Mouse (Mus musculus) urinary bladder, postnatal 4 days (tissue): Measurements from ENCODE around the gene Pms2.
A peak's percentile ranks its signal among the peaks of the same experiment; 100 is the strongest.

Experiments used
- DNase-seq, 2 experiments: peaks; one replicate each; pipeline ENCODE4 v3.0.0; 2021 to 2022; ENCODE audit warnings: low spot score in 2 of 2

Pms2 gene

DNA sequence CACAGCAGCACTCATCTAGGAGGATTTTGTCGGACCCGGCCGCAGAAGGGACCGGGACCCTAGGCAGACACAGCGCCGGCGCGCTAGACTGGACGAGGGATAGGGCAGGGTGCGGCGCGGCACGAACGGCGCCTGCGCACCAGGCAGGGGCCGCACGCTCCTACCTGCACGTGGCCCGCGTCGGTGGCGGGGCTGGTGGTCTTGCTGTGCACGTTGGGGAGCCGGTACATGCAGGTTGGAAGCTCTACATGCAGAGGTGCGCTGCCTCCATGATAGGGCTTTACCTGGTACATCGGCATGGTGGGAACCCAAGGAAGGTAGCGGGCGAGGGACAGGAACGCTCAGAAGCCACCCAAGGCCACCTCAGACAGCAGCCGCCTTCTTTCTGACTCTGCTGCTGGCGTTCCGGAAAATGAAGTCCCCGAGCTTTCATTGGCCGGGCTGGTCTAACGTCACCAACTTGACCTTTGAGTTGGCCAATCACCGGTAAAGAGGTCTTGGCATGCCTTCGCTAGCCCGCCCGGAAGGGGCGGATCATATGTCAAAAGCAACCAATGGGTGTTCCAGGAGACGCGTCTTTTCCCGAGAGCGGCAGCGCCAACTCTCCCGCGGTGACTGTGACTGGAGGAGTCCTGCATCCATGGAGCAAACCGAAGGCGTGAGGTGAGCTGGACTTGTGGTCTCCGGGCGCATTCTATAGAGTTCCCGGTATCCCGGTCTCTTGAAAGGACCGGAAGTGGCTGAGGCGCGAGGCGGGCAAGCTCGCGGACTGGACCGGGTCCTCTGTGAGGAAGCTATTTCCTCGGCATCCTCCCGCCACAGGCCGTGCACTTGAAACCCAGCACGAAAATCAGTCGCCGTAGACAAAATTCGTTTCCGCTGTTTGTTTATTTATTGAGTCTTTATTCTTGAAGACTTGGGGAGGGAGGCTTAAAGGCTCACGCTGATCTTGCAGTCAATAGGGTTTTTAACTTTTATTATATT is at the start of gene Pms2, which contains the start of gene Aimp2:
Gene Pms2 (plus strand): TSS at position 548 of the 984 bp plus-strand sequence.
Gene Aimp2 (minus strand): TSS at position 431 of the 984 bp plus-strand sequence.
- DNase-seq = peak; percentile 91 to 93

DNA sequence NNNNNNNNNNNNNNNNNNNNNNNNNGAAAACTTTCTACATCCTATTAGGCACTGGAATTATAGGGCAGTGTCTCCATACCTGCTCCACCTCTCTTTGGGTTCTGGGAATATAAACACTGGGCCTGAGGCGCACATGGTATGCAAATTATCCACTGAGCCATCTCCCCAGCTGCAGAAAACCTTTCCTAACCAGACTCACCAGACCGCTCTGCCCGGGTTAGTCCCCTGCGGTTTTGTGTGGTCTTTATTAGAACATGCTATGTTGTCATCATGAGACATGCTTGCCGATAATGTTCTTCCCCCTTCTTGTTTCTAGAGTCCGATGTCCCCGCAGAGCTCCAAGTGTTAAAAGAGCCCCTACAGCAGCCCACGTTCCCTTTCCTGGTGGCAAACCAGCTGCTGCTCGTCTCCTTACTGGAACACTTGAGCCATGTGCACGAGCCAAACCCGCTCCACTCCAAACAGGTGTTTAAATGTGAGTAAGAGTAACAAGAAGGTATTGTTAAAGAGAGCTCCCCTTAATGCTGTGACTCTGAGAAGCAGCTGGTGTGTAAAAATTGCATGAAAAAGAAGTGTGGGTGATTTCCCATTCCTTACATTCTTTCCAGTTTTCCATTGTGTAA is 38.1 kb upstream of the Pms2 start:
- no peak for DNase-seq

DNA sequence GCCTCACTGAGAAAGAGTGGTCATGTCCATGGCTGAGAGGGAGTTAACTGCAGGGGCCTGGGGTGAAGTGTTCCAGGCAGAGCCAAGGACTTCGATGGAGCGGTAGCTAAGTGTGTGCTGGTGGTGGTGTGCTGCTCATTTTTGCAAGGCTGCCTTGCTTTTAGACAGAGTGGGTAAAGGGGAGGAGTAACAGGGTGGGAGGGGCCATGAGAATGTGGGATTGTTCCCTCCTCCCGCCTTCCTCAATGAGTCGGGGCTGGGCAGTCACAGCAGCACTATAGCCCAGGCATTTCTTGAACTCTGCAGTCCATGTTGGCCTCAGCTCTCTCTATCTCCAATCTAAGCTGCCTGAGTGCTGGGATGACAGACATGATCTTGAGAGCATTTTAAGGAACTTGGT is 35.2 kb upstream of the Pms2 start:
- DNase-seq = no peak

DNA sequence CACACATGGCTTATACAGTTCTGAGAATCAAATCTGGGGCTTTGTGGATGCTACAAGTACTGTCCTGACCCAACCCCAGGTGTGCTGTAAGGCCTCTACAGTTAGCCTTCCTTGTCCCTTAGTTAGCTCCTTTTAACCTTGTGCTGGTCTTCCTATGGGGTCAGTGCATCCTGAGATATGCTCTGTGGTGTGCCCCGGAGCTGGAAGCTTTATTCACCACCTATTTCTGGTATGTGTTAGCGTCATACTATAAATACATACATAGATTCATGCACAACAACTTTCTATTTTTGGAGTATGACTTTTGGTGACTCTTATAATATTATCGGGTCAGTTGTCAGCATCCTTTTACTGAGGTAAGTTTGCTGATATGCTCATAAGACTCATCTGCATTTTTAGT is 24.5 kb upstream of the Pms2 start:
- DNase-seq = no peak

DNA sequence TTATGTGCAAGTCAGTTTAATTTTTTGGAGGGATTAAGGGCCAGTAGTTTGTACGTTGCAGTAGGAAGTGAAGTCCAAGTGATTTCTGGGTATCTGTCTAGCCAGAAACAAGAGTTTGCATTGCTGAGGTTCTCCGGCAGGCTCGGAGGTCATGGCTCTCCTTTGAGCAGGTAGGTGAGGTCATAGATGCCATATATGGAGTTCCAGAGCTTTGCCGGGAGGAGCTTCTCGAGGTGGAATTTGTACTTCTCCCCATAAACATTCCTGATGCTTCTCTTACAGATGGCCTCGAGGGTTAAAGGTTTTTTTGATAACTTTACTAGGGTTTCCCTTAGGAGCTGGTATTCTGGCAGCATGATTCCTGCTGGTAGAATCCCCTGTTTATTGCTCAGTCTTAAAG is 19.0 kb upstream of the Pms2 start:
- no peak for DNase-seq

DNA sequence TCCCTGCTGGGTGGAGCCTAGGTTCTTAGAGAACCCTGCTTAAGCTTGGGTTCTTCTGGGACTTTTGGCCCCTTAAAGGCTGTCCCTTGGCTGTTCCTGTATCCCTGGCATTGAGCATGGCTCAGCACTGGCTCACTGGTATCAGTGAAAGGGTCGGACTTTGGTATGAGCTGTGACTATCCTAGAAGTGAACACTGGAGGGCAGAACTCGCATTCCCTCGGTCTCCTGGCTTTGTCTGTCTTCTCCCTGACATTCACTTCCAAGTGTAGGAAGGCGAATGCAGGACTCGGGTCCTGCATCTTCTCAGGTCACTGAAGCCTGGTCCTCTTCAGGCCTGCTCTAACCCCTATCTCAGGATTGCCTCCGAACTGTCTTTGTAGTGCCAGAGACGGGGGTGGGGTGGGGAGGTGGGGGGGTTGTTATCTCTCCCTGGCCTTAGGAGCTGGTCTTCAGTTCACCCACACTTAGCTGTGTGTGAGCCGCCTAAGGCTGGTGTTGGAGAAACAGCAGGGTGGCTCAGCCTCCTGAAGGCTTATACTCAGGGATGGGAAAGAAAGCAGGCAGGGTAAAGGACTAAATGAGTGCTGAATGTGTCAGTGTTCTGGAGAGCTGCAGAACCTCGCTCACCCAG is 17.4 kb upstream of the Pms2 start:
- DNase-seq = no peak

DNA sequence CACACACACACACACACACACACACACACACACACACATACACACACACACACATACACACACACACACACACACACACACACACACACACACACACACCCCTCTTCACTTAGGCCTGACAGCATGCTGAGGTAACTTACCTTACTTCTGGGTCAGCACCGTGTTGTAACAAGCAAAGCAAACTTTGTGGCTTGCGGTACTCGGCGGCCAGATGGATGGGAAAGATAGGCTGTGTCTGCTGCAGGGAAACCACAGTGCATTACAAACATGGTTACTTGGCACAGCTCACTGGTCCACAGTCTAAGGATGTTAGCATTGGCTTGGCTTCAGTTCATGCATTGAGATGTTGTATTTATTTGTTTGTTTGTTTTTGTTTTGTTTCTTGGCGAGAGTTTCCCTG is 16.4 kb upstream of the Pms2 start:
- DNase-seq = peak in 1 of 2 experiments; percentile 32

DNA sequence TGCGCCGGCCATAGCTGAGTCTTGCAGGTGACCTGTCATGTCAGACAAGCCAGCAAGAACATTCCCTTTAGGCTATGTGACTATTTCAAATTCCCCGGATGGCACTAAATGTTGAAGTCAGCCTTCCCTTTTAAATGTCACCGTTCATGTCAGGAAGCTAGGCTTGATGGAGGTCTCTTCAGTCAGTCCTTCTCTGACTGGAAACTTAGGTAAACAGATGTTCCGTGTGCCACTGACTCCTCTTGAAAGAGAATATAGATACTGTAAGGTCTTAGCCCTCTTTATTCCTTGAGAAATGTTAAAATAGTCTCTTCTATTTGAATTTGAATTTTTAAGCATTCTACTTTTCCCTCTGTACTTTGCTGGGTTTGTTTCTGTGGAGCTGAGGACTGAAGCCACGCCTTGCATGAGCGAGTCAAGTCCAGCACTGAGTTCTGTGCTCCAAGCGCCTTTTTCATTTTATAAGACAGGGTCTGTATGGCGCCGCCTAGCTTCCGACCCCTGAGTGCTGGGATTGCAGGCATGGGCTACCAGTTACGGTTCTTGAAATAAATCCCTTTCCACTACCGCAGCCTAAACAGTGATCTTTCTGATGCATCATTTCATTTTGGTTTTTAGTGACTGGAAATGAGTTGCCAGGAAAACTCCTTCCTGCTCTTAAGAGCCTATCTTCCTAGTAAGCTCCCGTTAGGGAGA is 12.0 kb upstream of the Pms2 start, which contains the start of gene Ankrd61:
Gene Ankrd61 (minus strand): TSS at position 51 of the 696 bp plus-strand sequence.
- no peak for DNase-seq

DNA sequence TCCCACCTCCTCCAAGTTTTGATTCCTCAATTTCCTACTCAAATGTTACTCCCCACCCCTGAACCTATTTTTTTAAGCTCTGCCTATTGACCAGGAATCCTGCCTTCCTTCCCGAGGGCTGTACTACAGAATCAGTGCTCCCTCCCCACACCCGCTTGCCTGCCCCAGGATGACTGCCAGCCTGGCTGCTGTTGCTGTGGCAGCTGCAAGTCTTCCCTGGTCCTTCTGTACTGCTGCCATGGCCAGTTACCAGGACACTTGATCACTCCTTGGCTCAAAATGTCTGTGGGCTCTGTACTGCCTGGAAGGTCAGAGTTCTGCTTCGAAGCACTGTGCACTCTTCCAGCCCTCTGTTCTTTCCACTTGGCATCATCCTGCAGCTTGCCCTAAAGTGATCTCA is 7.7 kb upstream of the Pms2 start:
- DNase-seq = no peak

DNA sequence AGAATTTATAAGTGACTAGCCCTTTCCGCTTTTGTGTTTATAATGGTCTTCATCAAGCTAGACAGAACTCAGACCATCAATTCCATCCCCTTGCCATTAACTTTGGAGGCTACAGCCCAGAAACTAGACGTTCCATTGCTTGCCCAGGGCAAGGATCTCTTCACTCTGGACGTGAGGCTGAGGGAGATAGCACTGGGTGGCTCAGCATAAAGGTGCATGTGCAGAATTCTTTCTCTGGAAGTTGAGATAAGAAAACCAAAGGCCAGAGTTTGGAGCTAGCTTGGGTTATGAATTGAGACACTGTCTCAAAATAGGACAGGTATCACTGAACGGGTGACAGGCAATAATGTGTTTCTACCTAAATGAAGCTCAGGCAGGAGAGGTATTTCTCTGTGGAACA is 6.0 kb upstream of the Pms2 start:
- DNase-seq = no peak

DNA sequence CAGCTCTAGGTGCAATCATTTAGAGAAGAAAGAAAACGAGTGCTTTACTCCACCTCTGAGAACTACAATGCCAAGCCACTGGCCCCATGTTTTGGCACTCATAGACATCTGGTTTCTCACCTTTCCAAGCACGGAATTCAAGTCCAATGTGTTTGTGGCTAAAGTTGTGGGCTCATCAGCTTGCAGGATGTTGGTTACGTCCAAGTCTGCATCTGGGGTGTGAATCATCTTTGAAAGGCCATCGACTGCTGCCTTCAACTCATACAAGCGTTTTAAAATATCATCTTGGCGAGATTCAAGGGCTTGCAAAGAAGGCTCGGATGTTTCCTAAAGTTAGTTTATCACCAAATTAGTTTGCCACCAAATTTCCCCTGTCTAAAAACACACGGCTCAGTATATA is 3.3 kb upstream of the Pms2 start:
- DNase-seq = no peak

DNA sequence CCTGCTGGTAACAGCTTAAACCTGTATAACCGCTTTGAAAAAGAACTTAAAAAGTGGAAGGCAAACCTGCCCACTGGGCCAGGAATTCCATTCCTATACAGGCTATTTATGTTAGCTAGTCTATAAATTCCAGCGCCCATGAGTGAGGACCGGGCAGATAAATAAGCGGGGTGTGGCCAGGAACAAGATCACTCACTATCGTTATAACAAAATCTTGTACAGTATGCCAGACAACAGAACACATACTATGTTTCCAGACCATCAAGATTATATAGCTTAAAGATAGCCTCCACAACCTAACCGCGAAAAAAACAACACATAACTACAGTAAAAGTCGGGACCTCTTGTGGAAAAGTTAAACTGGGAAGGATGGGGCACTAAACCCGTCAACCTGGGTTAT is 838 bp upstream of the Pms2 start:
- DNase-seq = no peak

DNA sequence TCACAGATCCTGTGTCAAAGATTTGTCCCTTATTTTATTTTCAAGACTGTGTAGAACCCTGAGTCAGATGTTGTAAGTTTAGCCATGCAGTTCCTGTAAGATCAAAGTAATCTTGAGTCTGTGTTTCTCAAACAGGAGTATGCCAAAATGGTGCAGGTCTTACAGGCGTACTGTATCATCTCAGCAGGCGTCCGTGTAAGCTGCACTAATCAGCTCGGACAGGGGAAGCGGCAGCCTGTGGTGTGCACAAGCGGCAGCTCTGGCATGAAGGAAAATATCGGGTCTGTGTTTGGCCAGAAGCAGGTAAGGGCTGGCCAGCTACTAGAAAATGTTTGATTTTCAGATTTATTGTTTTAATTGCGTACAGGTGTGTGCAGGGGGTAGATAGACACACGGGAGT is 6.5 kb downstream of the Pms2 start:
- no peak for DNase-seq

DNA sequence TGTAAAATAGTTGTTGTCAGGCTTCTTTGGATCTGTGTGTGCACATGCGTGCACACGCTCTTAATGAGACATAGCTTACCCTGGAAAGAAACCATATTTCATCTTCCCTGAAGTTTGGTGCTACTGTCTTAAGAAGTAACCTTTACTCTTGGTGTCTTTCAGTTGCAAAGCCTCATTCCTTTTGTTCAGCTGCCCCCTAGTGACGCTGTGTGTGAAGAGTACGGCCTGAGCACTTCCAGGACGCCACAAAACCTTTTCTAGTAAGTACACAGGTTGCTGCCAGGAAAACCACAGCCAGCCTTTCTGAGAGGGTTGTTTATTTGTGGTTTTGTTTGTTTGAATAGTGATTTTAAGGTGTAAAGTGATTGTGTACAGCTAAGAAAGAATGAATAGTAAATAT is 7.7 kb downstream of the Pms2 start:
- DNase-seq = no peak

DNA sequence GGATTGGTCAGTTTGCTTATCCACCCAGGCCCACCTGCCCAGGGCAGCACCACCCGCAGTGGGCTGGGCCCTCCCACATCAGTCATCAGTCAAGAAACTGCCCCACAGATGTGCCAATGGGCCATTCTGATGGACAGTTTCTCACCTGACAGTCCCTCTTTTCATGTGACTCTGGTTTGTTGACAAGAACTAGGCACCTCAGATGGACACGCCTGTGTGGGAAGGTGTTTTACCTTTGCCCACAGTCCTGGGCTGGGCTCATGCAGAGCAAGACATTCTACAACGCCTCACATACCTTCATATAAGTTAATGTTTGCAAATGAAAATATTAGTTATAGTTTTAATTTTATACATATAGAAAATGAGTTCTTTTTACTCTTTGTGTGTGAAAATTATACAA is 8.4 kb downstream of the Pms2 start:
- DNase-seq = no peak

DNA sequence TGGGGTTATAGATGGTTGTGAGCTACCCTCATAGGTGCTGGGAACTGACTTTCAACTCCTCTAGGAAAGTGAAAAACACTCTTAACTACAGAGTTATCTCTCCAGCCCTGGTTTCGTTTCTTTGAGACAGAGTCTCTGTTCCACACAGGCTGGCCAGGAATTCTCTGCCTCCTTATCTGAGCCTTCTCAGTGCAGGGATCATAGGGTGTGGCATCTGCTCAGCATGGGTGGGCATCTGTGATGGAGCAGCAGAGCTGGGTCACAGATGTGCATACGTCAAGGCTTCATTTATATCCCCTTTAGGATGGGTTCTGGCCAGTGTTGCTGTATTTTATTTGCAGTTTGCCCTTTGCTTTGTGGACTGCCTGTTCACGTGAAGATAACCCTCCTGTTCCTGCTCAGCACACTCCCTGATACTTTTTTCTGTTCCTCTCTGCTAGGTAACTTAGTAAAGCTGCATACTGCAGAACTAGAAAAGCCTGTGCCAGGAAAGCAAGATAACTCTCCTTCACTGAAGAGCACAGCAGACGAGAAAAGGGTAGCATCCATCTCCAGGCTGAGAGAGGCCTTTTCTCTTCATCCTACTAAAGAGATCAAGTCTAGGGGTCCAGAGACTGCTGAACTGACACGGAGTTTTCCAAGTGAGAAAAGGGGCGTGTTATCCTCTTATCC is 15.2 kb downstream of the Pms2 start:
- DNase-seq = no peak

DNA sequence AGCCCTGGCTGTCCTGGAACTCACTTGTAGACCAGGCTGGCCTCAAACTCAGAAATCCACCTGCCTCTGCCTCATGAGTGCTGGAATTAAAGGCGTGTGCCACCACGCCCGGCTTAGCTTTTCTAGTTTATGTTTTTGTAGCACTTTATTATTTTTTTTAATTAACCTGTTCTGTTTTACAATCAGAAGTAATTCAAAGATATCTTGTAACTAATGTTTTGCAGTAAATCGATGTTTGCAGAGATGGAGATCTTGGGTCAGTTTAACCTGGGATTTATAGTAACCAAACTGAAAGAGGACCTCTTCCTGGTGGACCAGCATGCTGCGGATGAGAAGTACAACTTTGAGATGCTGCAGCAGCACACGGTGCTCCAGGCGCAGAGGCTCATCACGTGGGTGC is 18.1 kb downstream of the Pms2 start, which contains the start of gene Gm42421:
Gene Gm42421 (plus strand): TSS at position 301 of the 400 bp plus-strand sequence.
- no peak for DNase-seq

DNA sequence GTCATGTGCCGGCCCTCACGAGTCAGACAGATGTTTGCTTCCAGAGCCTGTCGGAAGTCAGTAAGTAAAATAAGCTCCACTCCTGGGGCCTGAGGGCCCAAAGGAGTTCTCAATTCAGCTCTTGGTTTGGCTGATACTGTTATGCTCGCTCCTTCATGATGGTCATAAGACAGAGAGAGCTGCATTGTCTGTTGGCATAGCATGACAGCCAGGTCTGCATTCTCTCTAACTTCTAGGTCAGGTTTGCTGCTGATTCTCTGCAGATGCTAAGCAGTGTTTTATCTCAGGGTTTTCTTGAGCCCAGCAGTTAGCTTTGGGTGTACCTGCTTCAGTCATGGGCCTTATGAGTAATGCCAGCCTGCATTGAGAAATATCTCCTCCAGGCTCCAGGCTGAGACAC is 19.5 kb downstream of the Pms2 start:
- DNase-seq = no peak

DNA sequence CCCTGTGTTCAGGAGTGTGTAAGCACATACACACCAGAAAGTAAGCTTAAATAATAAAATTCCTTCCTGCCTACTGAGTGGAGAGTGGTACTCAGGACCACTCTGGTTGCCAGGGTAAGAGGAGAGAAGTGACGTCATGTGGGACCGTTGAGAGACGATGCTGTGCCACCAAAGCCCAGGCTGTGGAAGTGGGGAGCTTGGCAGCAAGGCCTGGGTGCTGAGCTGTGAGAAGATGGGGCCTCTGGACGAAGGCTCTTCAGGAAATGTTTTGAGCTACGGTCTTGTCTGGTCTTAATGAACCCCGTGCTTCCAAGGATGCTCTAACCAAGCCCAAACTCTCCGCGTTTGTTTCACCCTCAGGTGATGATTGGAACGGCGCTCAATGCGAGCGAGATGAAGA is 20.9 kb downstream of the Pms2 start:
- no peak for DNase-seq

DNA sequence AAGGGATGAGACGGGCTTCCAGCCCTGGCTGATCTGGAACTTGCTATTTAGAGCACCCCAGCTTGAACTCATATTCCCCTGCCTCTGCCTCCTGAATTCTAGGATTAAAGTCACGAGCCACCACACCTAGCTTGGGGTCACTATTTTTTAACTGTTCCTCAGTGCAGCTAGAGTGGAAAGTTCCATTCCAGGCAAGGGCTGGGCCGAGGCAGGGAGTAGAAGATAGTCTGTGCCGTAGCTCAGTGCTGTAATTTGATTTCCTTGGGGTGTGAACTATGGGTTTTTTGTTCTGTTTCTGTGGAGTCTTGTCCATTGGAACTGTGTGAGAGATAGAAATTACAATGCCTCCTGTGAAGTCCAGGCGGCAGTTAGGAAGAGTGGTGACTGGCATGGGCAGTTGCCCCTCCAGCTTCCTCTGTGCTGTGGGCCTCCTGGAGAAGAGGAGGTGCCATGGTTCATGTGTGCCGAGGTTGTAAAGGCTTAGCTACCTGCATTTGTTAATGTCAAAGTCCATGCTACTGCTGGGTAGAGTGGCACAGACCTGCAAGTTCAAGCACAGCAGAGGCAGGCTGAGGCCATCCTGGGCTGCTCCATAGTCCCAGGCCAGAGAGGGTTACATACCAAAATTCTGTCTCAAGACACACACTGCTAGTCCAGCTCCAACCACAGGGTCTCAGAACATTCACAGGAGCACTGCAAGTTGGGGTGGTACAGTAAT is 22.3 kb downstream of the Pms2 start:
- DNase-seq = no peak

DNA sequence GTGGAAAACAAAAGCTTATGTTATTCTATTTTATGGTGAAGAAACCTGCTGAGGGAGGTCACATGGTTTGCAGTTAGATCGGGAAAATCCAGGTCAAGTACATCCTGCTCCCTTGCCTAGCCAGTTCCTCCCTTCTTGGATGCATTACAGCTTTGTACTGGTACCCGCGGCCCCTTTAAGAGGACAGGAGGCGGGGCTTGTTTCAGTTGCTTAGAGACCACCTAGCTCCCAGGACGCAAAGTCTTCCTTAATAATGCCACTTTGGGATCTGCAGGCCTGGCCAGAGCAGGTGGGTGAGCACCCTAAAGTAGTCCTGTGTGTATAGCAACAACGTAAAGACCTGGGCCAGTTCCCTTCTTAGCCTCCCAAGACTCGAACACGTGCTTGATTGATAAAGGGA is 23.1 kb downstream of the Pms2 start, which contains the start of gene Rsph10b:
Gene Rsph10b (plus strand): TSS at position 205 of the 400 bp plus-strand sequence.
- no peak for DNase-seq
